Mouse (Mus musculus) limb, embryonic 13.5 days (tissue): ENCODE measurements around the gene 4930444G20Rik. TPM values are rescaled to one million over a fixed set of nuclear protein-coding genes. Genes with fewer than 3 reads are reported as not detected.
"Not testable (repeated sequence)": the region's sequence is repeated elsewhere in the genome, so short reads cannot be mapped to it uniquely, and the experiment has no call there.

ENCODE experiments used
- ATAC-seq: fragments of 200-750 bp; cut with Nextera tagmentation; 2 replicates; pipeline ENCODE4 v1.8.0; 2017; ENCODE audit warnings: low read depth, moderate number of reproducible peaks, moderate TSS enrichment; ENCODE audit not compliant: low FRiP score
- H3K27ac ChIP-seq: fragments of 300-500 bp; sonication (generic); 2 replicates; pipeline ENCODE4 v1.5.1; 2015; ENCODE audit warnings: inconsistent platforms, mild to moderate bottlenecking, moderate library complexity
- H3K27me3 ChIP-seq: fragments of 300-500 bp; sonication (generic); 2 replicates; pipeline ENCODE4 v1.6.1; 2015; ENCODE audit warnings: mild to moderate bottlenecking, inconsistent platforms
- H3K36me3 ChIP-seq: fragments of 300-500 bp; sonication (generic); 2 replicates; pipeline ENCODE4 v1.6.1; 2015; ENCODE audit warnings: inconsistent platforms, mild to moderate bottlenecking, moderate library complexity
- H3K4me1 ChIP-seq: fragments of 300-500 bp; sonication (generic); 2 replicates; pipeline ENCODE4 v1.6.1; 2015; ENCODE audit warnings: inconsistent platforms
- H3K4me2 ChIP-seq: fragments of 300-500 bp; sonication (generic); replicated peaks from 2 replicates; pipeline ENCODE4 v1.6.1; 2015; ENCODE audit warnings: inconsistent platforms, mild to moderate bottlenecking, moderate library complexity
- H3K4me3 ChIP-seq: fragments of 300-500 bp; sonication (generic); 2 replicates; pipeline ENCODE4 v1.5.1; 2015; ENCODE audit warnings: moderate library complexity, mild to moderate bottlenecking, inconsistent platforms
- H3K9ac ChIP-seq: fragments of 300-500 bp; sonication (generic); 2 replicates; pipeline ENCODE4 v1.6.1; 2015; ENCODE audit warnings: mild to moderate bottlenecking, inconsistent platforms
- H3K9me3 ChIP-seq: fragments of 300-500 bp; sonication (generic); 2 replicates; pipeline ENCODE4 v1.6.1; 2016; ENCODE audit warnings: inconsistent platforms
- WGBS: fragments of 180-500 bp; shearing (Covaris S2); methylation state at CpG from one replicate; pipeline ENCODE4 v1.1.7; 2015; 5-methylcytosine and 5-hydroxymethylcytosine counted together
- polyA plus RNA-seq: library from polyadenylated mRNA; unstranded; fragments of >200 nt; fragmentation: Nextera tagmentation; extraction: Ambion mirVana; gene quantifications from 2 replicates; pipeline ENCODE4 v1.2.1, GENCODE M21; 2015

4930444G20Rik gene
- not detected in 2 replicates for polyA plus RNA-seq

- ATAC-seq, H3K9me3 ChIP-seq, H3K27ac ChIP-seq, H3K9ac ChIP-seq, H3K27me3 ChIP-seq, H3K4me2 ChIP-seq, H3K36me3 ChIP-seq, H3K4me1 ChIP-seq, H3K4me3 ChIP-seq: not testable (repeated sequence)
- 93% methylated on average over 7 of the region's 7 CpGs for WGBS
Measured at GRCm38 (mm10) chr10:22067979-22068378, at the start of gene 4930444G20Rik. 4930444G20Rik (minus strand) TSS chr10:22068079.

GRCm38 (mm10) chr10:22074531-22074930, 6.7 kb upstream of the 4930444G20Rik start:
- Histone ChIP-seq H3K27me3 (no peaks in the 10 kb centered on the region), H3K9me3 (no peaks in the 10 kb centered on the region), H3K4me3 (no peak overlapping the region), H3K27ac (no peak overlapping the region), H3K4me2 (no peak overlapping the region), H3K36me3 (no peaks in the 10 kb centered on the region), H3K9ac (no peak overlapping the region), H3K4me1 (no peaks in the 10 kb centered on the region)
- no peak for ATAC-seq
- WGBS, result 82% methylated on average over 2 of the region's 2 CpGs

GRCm38 (mm10) chr10:22072739-22073138, 4.9 kb upstream of the 4930444G20Rik start:
- ATAC-seq, result no peak

GRCm38 (mm10) chr10:22070576-22070975, 2.7 kb upstream of the 4930444G20Rik start:
- H3K27me3 ChIP-seq, result no peaks in the 10 kb centered on the region
- H3K36me3 ChIP-seq, result no peaks in the 10 kb centered on the region
- no peak overlapping the region for H3K27ac ChIP-seq
- ATAC-seq, result no peak
- 55% methylated on average over 4 of the region's 4 CpGs for WGBS
- no peak overlapping the region for H3K4me3 ChIP-seq
- H3K9ac ChIP-seq, result no peak overlapping the region
- H3K4me1 ChIP-seq, result no peaks in the 10 kb centered on the region
- H3K9me3 ChIP-seq, result peaks cover 3% of the 10 kb centered on the region; the same call in 1 of the 2 replicates
- H3K4me2 ChIP-seq, result no peak overlapping the region

More at GRCm38 (mm10) chr10:22072739-22073138, 4.9 kb upstream of the 4930444G20Rik start:
- 65% methylated on average over 2 of the region's 2 CpGs for WGBS
- no peaks in the 10 kb centered on the region for H3K36me3 ChIP-seq
- peaks cover 2% of the 10 kb centered on the region; the same call in 1 of the 2 replicates for H3K9me3 ChIP-seq
- H3K4me3 ChIP-seq, result no peak overlapping the region
- H3K9ac ChIP-seq, result no peak overlapping the region
- no peaks in the 10 kb centered on the region for H3K27me3 ChIP-seq
- H3K4me2 ChIP-seq, result no peak overlapping the region
- H3K27ac ChIP-seq, result no peak overlapping the region
- H3K4me1 ChIP-seq, result no peaks in the 10 kb centered on the region

GRCm38 (mm10) chr10:22070168-22070567, 2.3 kb upstream of the 4930444G20Rik start:
- no peaks in the 10 kb centered on the region for H3K27me3 ChIP-seq
- no peak overlapping the region for H3K27ac ChIP-seq
- no peak overlapping the region for H3K9ac ChIP-seq
- 88% methylated on average over 2 of the region's 2 CpGs for WGBS
- H3K4me2 ChIP-seq, result no peak overlapping the region
- no peaks in the 10 kb centered on the region for H3K4me1 ChIP-seq
- H3K9me3 ChIP-seq, result peaks cover 3% of the 10 kb centered on the region; the same call in 1 of the 2 replicates
- no peaks in the 10 kb centered on the region for H3K36me3 ChIP-seq
- ATAC-seq, result no peak
- H3K4me3 ChIP-seq, result no peak overlapping the region

- no peak for ATAC-seq
- H3K27me3 ChIP-seq, result no peaks in the 10 kb centered on the region
- no peaks in the 10 kb centered on the region for H3K9me3 ChIP-seq
- no peak overlapping the region for H3K9ac ChIP-seq
- H3K4me2 ChIP-seq, result peak overlapping the region; percentile 77
- H3K36me3 ChIP-seq, result no peaks in the 10 kb centered on the region
- 0 out of 2 replicates have a peak, but pooled peaks cover 4% of the 10 kb centered on the region for H3K4me1 ChIP-seq
- peak overlapping the region; percentile 55; the same call in 1 of the 2 replicates for H3K4me3 ChIP-seq
- WGBS, result 90% methylated on average over 2 of the region's 2 CpGs
- no peak overlapping the region for H3K27ac ChIP-seq
Measured at GRCm38 (mm10) chr10:22059415-22059814, 8.5 kb downstream of the 4930444G20Rik start.

GRCm38 (mm10) chr10:22059026-22059325, 8.9 kb downstream of the 4930444G20Rik start:
- Histone ChIP-seq H3K4me1 (0 out of 2 replicates have a peak, but pooled peaks cover 4% of the 10 kb centered on the region), H3K9me3 (no peaks in the 10 kb centered on the region)
- no peak; the same call in 1 of the 2 replicates for ATAC-seq

GRCm38 (mm10) chr10:22058218-22059025, 9.5 kb downstream of the 4930444G20Rik start:
- peak overlapping the region; percentile 63 for H3K9ac ChIP-seq
- 0 out of 2 replicates have a peak, but pooled peaks cover 4% of the 10 kb centered on the region for H3K4me1 ChIP-seq
- no peak overlapping the region for H3K27ac ChIP-seq
- peak; percentile 98 for ATAC-seq
- WGBS, result 10% methylated on average over 41 of the region's 41 CpGs
- peak overlapping the region; percentile 55 for H3K4me3 ChIP-seq
- no peaks in the 10 kb centered on the region for H3K36me3 ChIP-seq
- H3K27me3 ChIP-seq, result no peaks in the 10 kb centered on the region
- H3K9me3 ChIP-seq, result no peaks in the 10 kb centered on the region
- H3K4me2 ChIP-seq, result peak overlapping the region; percentile 77

More at GRCm38 (mm10) chr10:22059026-22059325, 8.9 kb downstream of the 4930444G20Rik start:
- no peaks in the 10 kb centered on the region for H3K36me3 ChIP-seq
- H3K27me3 ChIP-seq, result no peaks in the 10 kb centered on the region
- H3K9ac ChIP-seq, result peak overlapping the region; percentile 58
- H3K27ac ChIP-seq, result no peak overlapping the region
- WGBS, result 11% methylated on average over 12 of the region's 12 CpGs
- peak overlapping the region; percentile 55 for H3K4me3 ChIP-seq
- H3K4me2 ChIP-seq, result peak overlapping the region; percentile 77

- Histone ChIP-seq H3K4me3 (no peak overlapping the region), H3K36me3 (no peaks in the 10 kb centered on the region), H3K27ac (no peak overlapping the region), H3K4me2 (no peak overlapping the region), H3K9me3 (no peaks in the 10 kb centered on the region), H3K27me3 (no peaks in the 10 kb centered on the region), H3K9ac (no peak overlapping the region), H3K4me1 (0 out of 2 replicates have a peak, but pooled peaks cover 4% of the 10 kb centered on the region)
- ATAC-seq, result no peak
Measured at GRCm38 (mm10) chr10:22055308-22055707, 12.6 kb downstream of the 4930444G20Rik start.

- H3K9me3 ChIP-seq, H3K36me3 ChIP-seq, H3K27ac ChIP-seq, H3K4me1 ChIP-seq, H3K4me2 ChIP-seq, H3K4me3 ChIP-seq, H3K27me3 ChIP-seq, ATAC-seq, H3K9ac ChIP-seq: not testable (repeated sequence)
- WGBS, result 2% methylated on average over 3 of the region's 3 CpGs
Measured at GRCm38 (mm10) chr10:22036256-22036655, 31.6 kb downstream of the 4930444G20Rik start.

- WGBS, result 7% methylated on average over 9 of the region's 9 CpGs
Measured at GRCm38 (mm10) chr10:22034303-22034702, 33.6 kb downstream of the 4930444G20Rik start.

GRCm38 (mm10) chr10:22018618-22019017, 49.3 kb downstream of the 4930444G20Rik start:
- no peak for ATAC-seq
- H3K27me3 ChIP-seq, result no peaks in the 10 kb centered on the region
- H3K4me2 ChIP-seq, result no peak overlapping the region
- no peak overlapping the region for H3K4me3 ChIP-seq
- H3K9me3 ChIP-seq, result no peaks in the 10 kb centered on the region
- no peaks in the 10 kb centered on the region for H3K36me3 ChIP-seq
- no peak overlapping the region for H3K27ac ChIP-seq
- no peaks in the 10 kb centered on the region for H3K4me1 ChIP-seq
- 91% methylated on average over 4 of the region's 4 CpGs for WGBS
- H3K9ac ChIP-seq, result no peak overlapping the region

More at GRCm38 (mm10) chr10:22034303-22034702, 33.6 kb downstream of the 4930444G20Rik start:
- ATAC-seq, result no peak
- no peaks in the 10 kb centered on the region for H3K4me1 ChIP-seq
- H3K4me2 ChIP-seq, result no peak overlapping the region
- H3K4me3 ChIP-seq, result no peak overlapping the region
- H3K27ac ChIP-seq, result no peak overlapping the region
- no peaks in the 10 kb centered on the region for H3K36me3 ChIP-seq
- H3K9me3 ChIP-seq, result no peaks in the 10 kb centered on the region
- no peak overlapping the region for H3K9ac ChIP-seq
- no peaks in the 10 kb centered on the region for H3K27me3 ChIP-seq
